Mouse (Mus musculus) C2C12 (cell line): ENCODE results near the gene Cfap46. TPM values are rescaled to one million over a fixed set of nuclear protein-coding genes. Genes with fewer than 3 reads are reported as not detected.

Experiments used
- H3K27me3 ChIP-seq: one replicate; pipeline ENCODE4 v1.6.1; 2011; ENCODE audit not compliant: control insufficient read depth, insufficient read depth, insufficient read length
- H3K36me3 ChIP-seq: one replicate; pipeline ENCODE4 v1.6.1; 2011; ENCODE audit not compliant: control insufficient read depth, insufficient read depth
- H3K4me3 ChIP-seq: one replicate; pipeline ENCODE4 v1.5.1; 2011; ENCODE audit warnings: mild to moderate bottlenecking, control low read depth; ENCODE audit not compliant: poor library complexity, insufficient read depth, severe bottlenecking
- H3K79me2 ChIP-seq: one replicate; pipeline ENCODE4 v1.6.1; 2011; ENCODE audit not compliant: control insufficient read depth, insufficient read depth
- H3K79me3 ChIP-seq: one replicate; pipeline ENCODE4 v1.6.1; 2011; ENCODE audit warnings: low read depth, control low read depth
- H3ac ChIP-seq: one replicate; pipeline ENCODE3; 2011; ENCODE audit warnings: low read depth; ENCODE audit not compliant: control insufficient read depth, insufficient read length
- CEBPB ChIP-seq: IDR thresholded peaks from one replicate; pipeline ENCODE4 v1.6.1; 2011; ENCODE audit warnings: low read depth, mild to moderate bottlenecking, control low read depth, moderate library complexity
- CTCF ChIP-seq: IDR thresholded peaks from one replicate; pipeline ENCODE4 v1.5.1; 2011; ENCODE audit not compliant: control insufficient read depth, insufficient read depth, insufficient read length
- FOSL1 ChIP-seq: IDR thresholded peaks from one replicate; pipeline ENCODE4 v1.8.0; 2011; ENCODE audit warnings: mild to moderate bottlenecking, low read length; ENCODE audit not compliant: poor library complexity, insufficient read depth, severe bottlenecking
- MAX ChIP-seq: IDR thresholded peaks from one replicate; pipeline ENCODE4 v1.6.1; 2011; ENCODE audit warnings: mild to moderate bottlenecking, control low read depth
- MYOD1 ChIP-seq: IDR thresholded peaks from one replicate; pipeline ENCODE4 v1.6.1; 2011; ENCODE audit warnings: low read depth; ENCODE audit not compliant: control insufficient read depth, insufficient read length
- MYOG ChIP-seq: IDR thresholded peaks from one replicate; pipeline ENCODE4 v1.6.1; 2011; ENCODE audit not compliant: control insufficient read depth, insufficient read length; ENCODE audit errors: extremely low read depth
- USF1 ChIP-seq: IDR thresholded peaks from one replicate; pipeline ENCODE4 v1.6.1; 2011; ENCODE audit warnings: low read depth, mild to moderate bottlenecking, control low read depth, moderate library complexity
- polyA plus RNA-seq: library from polyadenylated mRNA; unstranded; fragments of >200 nt; fragmentation: generic; extraction: Trizol; gene quantifications from one replicate; pipeline ENCODE4 v1.2.1, GENCODE M21; 2012; ENCODE audit warnings: missing spikeins

Gene Cfap46
- polyA plus RNA-seq, 1 experiment = 0.15 TPM

DNA sequence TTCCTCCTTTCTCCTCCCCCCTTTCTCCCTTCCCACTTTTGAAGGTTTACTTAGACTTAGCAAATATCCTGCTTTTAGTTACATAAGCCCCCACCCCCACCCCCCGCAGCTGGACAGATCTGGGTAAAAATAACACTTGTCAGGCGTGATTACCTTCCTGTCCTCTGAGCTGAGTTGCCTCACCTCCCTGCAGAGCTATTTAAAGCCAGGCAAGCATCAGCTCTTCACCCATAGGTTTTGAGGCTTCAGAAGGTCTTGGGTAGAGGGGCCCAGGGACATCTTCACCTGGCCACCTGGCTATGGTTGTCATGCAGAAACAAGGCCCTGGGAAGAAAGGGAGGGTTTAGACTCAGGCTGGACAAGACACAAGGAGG, 20.2 kb upstream of the Cfap46 start:
- Histone ChIP-seq H3ac (no peak overlapping the region), H3K4me3 (no peak overlapping the region), H3K79me3 (no peaks in the 10 kb centered on the region), H3K27me3 (peaks cover 31% of the 10 kb centered on the region), H3K36me3 (no peaks in the 10 kb centered on the region), H3K79me2 (no peaks in the 10 kb centered on the region)
- no peak for TF ChIP-seq USF1
- TF ChIP-seq CTCF = no peak
- TF ChIP-seq FOSL1 = no peak
- TF ChIP-seq CEBPB = no peak
- no peak for TF ChIP-seq MYOD1
- TF ChIP-seq MYOG = no peak
- TF ChIP-seq MAX = no peak

DNA sequence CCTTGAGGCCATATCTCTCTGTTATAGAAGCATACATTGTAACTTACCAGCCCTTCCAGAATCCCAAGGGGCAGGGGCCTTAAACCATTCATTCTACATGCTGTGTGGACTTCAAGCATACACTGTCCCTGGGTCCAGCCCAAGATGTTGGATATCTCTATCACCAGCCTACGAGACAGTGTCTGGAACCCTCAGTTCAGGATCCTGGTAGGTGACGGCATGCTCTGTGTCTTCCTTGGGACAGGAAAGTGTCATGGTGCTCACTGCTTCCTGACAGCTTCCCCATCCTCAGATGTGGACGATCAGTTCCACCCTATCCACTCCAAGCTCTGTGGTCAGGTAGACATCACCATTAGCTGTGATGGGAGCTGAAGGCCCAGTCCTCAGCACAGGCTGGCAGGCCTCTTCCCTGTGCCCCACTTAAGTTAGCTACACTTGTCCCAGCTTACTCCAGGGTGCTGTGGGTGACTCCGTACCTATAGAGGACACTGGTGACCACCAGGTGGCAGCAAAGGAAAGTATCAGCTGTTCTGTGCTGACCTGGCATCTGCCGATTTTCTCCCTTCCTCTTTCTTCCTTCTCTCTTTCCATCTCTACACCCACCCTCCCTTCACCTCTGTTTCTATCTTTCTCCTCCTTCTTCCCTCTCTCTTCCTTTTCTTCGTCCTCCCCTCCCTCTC, 19.7 kb upstream of the Cfap46 start:
- no peak overlapping the region for H3ac ChIP-seq
- H3K27me3 ChIP-seq = peaks cover 29% of the 10 kb centered on the region
- no peaks in the 10 kb centered on the region for H3K79me2 ChIP-seq
- no peaks in the 10 kb centered on the region for H3K79me3 ChIP-seq
- no peaks in the 10 kb centered on the region for H3K36me3 ChIP-seq
- H3K4me3 ChIP-seq = no peak overlapping the region
- TF ChIP-seq CEBPB (no peak), CTCF (peak; percentile 75), FOSL1 (no peak)

DNA sequence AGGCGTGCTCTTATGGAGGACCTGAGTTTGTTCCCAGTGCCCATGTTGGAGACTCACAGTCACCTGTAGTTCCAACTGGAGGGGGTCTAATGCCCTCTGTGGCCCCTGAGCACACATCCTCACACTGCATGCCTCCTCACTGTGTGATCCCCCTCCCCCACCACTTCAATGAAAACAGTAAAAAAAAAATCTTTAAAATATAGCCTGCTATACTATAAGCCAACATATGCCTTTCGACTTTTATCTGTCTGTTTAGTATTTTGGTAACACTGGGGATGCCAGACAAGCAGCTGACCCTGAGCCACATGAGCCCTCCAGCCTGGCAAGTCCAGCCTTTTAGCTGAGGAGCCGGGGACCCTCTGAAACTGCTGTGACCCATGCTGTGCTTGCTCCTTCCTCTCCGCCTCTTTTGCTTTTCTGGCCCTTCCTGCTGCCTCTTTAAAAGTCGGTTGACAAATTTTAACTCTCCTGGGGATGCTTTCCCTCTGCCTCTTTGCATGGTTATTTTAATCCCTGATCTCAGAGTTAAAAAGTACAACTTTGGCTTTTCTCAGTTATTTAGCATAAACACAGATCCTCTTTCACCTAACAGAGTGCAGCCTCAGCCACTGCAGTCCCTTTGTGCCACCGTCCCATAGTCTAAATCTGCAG, 18.2 kb upstream of the Cfap46 start:
- H3K79me2 ChIP-seq = no peaks in the 10 kb centered on the region
- TF ChIP-seq CEBPB (no peak), MYOG (no peak), MAX (no peak), MYOD1 (no peak), FOSL1 (no peak), USF1 (no peak), CTCF (no peak)
- H3ac ChIP-seq = no peak overlapping the region
- no peak overlapping the region for H3K4me3 ChIP-seq
- H3K79me3 ChIP-seq = no peaks in the 10 kb centered on the region
- H3K27me3 ChIP-seq = peaks cover 17% of the 10 kb centered on the region
- no peaks in the 10 kb centered on the region for H3K36me3 ChIP-seq

DNA sequence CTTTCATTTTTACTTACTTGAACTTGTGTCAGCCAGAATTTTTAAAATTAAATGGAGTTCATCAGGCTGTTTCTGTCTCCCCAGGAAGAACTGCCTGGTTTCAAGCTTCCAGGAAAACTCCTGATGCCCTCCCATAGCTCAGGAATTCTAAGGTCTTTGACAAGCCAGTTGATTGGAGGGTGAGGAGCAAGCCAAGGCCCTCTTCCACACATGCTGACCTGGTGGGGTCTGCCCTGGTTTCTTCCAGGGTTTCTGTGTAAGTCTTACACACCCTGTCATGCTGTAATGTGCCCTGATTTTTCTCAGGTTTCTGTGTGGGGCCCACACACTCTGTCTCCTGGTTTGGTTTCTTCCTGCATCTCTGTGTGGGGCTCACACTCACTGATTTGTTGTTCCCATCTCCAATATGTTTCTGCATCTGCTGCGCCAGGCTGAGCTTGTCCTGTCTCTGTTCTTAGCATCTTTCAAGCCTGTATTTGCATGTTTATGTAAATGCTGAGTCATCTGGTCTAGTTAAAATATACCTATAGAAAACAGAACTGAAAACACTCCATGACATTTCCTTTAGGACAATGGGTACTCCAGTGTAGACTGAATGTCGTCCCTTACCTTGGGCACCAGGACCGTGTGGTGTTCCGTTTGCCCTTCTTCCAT, 9.2 kb upstream of the Cfap46 start:
- no peak overlapping the region for H3K4me3 ChIP-seq
- H3K36me3 ChIP-seq = no peaks in the 10 kb centered on the region
- TF ChIP-seq MAX (no peak), FOSL1 (no peak), MYOD1 (no peak), USF1 (no peak), CEBPB (no peak), CTCF (no peak), MYOG (no peak)
- no peaks in the 10 kb centered on the region for H3K79me3 ChIP-seq
- H3ac ChIP-seq = no peak overlapping the region
- H3K79me2 ChIP-seq = no peaks in the 10 kb centered on the region
- H3K27me3 ChIP-seq = peaks cover 10% of the 10 kb centered on the region

DNA sequence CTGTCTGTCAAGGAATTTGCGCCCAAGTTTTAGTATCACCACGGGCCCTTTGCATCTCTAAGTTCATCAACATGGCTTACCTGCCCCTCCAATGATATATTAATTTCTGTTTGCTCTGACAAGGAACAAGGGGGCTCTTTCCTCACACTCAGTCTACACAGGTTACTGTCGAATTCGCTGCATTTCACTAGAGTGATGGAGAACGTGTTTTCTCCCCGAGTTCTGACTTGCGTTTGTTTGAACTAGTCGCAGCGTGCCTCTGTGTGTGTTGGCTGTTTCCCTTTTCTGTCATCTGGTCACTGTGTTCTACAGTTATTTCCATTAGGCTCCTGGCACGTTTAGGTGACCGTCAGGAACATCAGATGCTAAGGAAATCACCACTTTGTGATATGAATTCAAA, 8.6 kb upstream of the Cfap46 start:
- H3K79me3 ChIP-seq = no peaks in the 10 kb centered on the region
- H3K27me3 ChIP-seq = peaks cover 10% of the 10 kb centered on the region
- no peaks in the 10 kb centered on the region for H3K36me3 ChIP-seq
- H3ac ChIP-seq = no peak overlapping the region
- TF ChIP-seq MYOG (no peak), CEBPB (no peak), MAX (no peak), USF1 (no peak), CTCF (no peak), FOSL1 (no peak), MYOD1 (no peak)
- H3K4me3 ChIP-seq = no peak overlapping the region
- no peaks in the 10 kb centered on the region for H3K79me2 ChIP-seq
